Mouse (Mus musculus) right cerebral cortex, postnatal 25 days (tissue): Measurements from ENCODE around the gene Serpina3f.

ENCODE experiments used
- DNase-seq: peaks from one replicate; pipeline ENCODE4 v3.0.0; 2022

Gene Serpina3f

DNA sequence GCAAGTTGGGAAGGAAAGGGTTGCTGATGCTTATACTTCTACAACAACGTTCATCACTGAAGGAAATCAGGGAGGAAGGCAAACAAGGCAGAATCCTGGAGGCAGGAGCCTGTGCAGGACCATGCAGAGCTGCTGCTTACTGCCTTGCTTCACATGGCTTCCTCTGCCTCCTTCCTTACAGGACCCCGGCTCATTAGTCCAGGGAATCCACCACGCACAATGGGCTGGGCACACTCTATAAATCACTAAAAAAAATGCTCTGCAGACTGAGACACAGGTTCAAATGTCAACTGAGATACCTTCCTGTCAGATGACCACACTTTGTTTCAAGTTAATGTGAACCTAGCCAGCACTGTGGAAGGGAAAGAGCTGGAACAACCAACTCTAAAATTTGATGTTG is 46.7 kb downstream of the Serpina3f start:
- no peak for DNase-seq

DNA sequence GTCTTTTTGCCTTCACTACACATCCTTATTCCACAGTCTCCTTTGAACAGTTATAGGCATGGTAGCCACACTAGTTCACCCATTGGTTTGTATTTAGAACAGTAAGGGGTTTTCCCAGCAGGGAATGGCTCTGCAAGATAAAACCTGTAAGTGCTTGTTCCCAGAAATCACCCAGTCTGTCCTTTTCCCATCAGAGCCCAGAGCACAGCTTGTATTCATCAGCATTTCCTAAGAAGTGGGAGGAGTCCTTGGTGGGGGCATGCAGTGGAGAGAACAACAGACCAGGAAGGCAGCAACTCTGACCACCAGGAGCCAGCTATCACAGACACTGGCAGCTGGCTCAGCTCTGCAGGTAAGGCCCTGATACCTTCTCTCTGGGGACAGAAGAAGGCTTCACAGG is 48.5 kb downstream of the Serpina3f start, which contains the start of gene Serpina3i:
TSS of gene Serpina3i (plus strand) at position 260 of the 400 bp plus-strand sequence.
- DNase-seq = no peak

DNA sequence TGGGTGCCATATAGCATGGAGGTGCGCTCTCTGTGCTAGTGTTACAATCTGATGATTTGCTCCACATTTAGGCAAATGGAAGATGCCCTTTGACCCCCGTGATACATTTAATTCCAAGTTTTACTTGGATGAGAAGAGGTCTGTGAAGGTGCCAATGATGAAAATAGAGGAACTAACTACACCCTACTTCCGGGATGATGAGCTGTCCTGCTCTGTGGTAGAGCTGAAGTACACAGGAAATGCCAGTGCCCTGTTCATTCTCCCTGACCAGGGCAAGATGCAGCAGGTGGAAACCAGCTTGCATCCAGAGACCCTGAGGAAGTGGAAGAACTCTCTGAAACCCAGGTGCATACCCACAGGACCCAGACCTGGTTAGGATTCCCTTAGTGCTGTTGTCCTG is 52.0 kb downstream of the Serpina3f start:
- DNase-seq = no peak
